Mouse (Mus musculus): ENCODE measurements around the gene Trnp1. TPM values are rescaled to one million over a fixed set of nuclear protein-coding genes. Genes with fewer than 3 reads are reported as not detected.

The Trnp1 gene
- total and polyA plus RNA-seq, 2 experiments from 2014 or later = 15.2 to 52.2 TPM

DNA sequence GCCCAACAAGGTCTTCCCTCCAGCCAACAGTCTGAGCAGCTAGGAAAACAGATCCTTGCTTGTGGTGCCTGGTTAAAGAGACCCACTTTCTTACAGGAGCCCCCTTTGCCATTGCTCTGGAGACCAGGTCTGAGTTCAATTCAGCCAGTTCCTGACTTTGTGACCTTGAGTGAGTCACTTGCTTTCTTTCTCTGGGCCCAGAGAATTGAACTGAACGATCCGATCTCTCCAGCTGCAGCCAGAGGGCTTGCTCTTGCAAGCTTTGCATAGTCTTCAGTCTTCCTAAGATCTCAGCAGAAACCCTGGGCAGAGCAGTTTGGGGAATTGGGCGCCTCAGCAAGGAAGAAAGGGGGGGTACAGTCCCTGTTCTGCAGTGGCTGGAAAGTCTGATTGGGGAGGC is 15.9 kb downstream of the Trnp1 start:
- no peaks in the 10 kb centered on the region for H3K36me3 ChIP-seq (ENCODE audit: insufficient read depth, low read length)
- ATAC-seq (ENCODE audit: low FRiP score) = no peak
- no peak overlapping the region for H3K9ac ChIP-seq (replicated peaks; ENCODE audit: low read length, poor library complexity, severe bottlenecking)
- no peak overlapping the region for H3K27ac ChIP-seq (ENCODE audit: low read depth, low read length)
- H3K4me3 ChIP-seq (ENCODE audit: low read depth, low read length) = no peak overlapping the region
- H3K4me2 ChIP-seq (ENCODE audit: low read depth, low read length, poor library complexity, severe bottlenecking) = no peak overlapping the region
- peaks cover 21% of the 10 kb centered on the region for H3K27me3 ChIP-seq (ENCODE audit: insufficient read depth, low read length)
- no peak for TF ChIP-seq CTCF (IDR thresholded peaks at IDR 0.05)
- H3K4me1 ChIP-seq (ENCODE audit: insufficient read depth, low read length) = no peaks in the 10 kb centered on the region
- DNase-seq (ENCODE audit: low spot score) = no peak
- H3K9me3 ChIP-seq (ENCODE audit: low read length) = no peaks in the 10 kb centered on the region
- WGBS = 77% methylated on average over 3 of the region's 3 CpGs

- DNase-seq (ENCODE audit: low spot score) (no peak), ATAC-seq (ENCODE audit: low FRiP score) (no peak)
- no peak overlapping the region for H3K4me2 ChIP-seq (ENCODE audit: low read depth, low read length, poor library complexity, severe bottlenecking)
- H3K36me3 ChIP-seq (ENCODE audit: insufficient read depth, low read length) = no peaks in the 10 kb centered on the region
- 33% methylated on average over 4 of the region's 4 CpGs for WGBS
- H3K9ac ChIP-seq (replicated peaks; ENCODE audit: low read length, poor library complexity, severe bottlenecking) = no peak overlapping the region
- H3K27ac ChIP-seq (ENCODE audit: low read depth, low read length) = no peak overlapping the region
- no peak overlapping the region for H3K4me3 ChIP-seq (ENCODE audit: low read depth, low read length)
- no peak for TF ChIP-seq CTCF (IDR thresholded peaks at IDR 0.05)
- H3K27me3 ChIP-seq (ENCODE audit: insufficient read depth, low read length) = peaks cover 24% of the 10 kb centered on the region
- no peaks in the 10 kb centered on the region for H3K4me1 ChIP-seq (ENCODE audit: insufficient read depth, low read length)
- H3K9me3 ChIP-seq (ENCODE audit: low read length) = no peaks in the 10 kb centered on the region
Observed at GRCm38 (mm10) chr4:133481488-133481887, 16.9 kb downstream of the Trnp1 start.

DNA sequence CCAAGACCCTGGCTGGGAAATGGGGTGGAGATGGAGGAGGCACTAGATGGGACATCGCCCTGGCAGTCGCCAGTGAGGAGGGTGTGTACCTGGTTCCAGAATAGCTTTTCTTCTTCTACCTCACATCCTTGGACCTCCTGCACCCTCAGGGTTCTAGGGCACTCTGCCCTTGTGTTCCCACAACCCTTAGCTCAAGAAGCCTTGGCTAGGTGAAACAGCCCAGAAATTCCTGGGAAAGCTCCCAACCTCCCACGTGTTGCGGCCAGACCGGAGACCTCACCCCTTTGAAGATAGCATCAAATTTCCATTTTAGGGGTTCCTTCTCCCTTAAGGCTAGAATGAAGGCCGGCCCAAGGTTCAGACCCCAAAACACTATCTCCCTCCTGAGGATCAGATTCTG is 17.6 kb downstream of the Trnp1 start:
- TF ChIP-seq CTCF (IDR thresholded peaks at IDR 0.05) = no peak
- no peak overlapping the region for H3K4me2 ChIP-seq (ENCODE audit: low read depth, low read length, poor library complexity, severe bottlenecking)
- no peak overlapping the region for H3K4me3 ChIP-seq (ENCODE audit: low read depth, low read length)
- H3K4me1 ChIP-seq (ENCODE audit: insufficient read depth, low read length) = no peaks in the 10 kb centered on the region
- 52% methylated on average over 6 of the region's 6 CpGs for WGBS
- no peaks in the 10 kb centered on the region for H3K36me3 ChIP-seq (ENCODE audit: insufficient read depth, low read length)
- H3K27ac ChIP-seq (ENCODE audit: low read depth, low read length) = no peak overlapping the region
- no peak for DNase-seq (ENCODE audit: low spot score)
- no peaks in the 10 kb centered on the region for H3K9me3 ChIP-seq (ENCODE audit: low read length)
- peaks cover 24% of the 10 kb centered on the region for H3K27me3 ChIP-seq (ENCODE audit: insufficient read depth, low read length)
- no peak for ATAC-seq (ENCODE audit: low FRiP score)
- H3K9ac ChIP-seq (replicated peaks; ENCODE audit: low read length, poor library complexity, severe bottlenecking) = no peak overlapping the region

GRCm38 (mm10) chr4:133480185-133480537 is 18.2 kb downstream of the Trnp1 start:
- WGBS = 3% methylated on average over 34 of the region's 34 CpGs
- H3K27me3 ChIP-seq (ENCODE audit: insufficient read depth, low read length) = peaks cover 24% of the 10 kb centered on the region
- no peaks in the 10 kb centered on the region for H3K36me3 ChIP-seq (ENCODE audit: insufficient read depth, low read length)
- no peaks in the 10 kb centered on the region for H3K4me1 ChIP-seq (ENCODE audit: insufficient read depth, low read length)
- H3K27ac ChIP-seq (ENCODE audit: low read depth, low read length) = no peak overlapping the region
- DNase-seq (ENCODE audit: low spot score) (no peak), ATAC-seq (ENCODE audit: low FRiP score) (no peak)
- TF ChIP-seq CTCF (IDR thresholded peaks at IDR 0.05) = no peak
- peak overlapping the region; percentile 38 for H3K4me3 ChIP-seq (ENCODE audit: low read depth, low read length)
- peak overlapping the region; percentile 50 for H3K4me2 ChIP-seq (ENCODE audit: low read depth, low read length, poor library complexity, severe bottlenecking)
- H3K9me3 ChIP-seq (ENCODE audit: low read length) = no peaks in the 10 kb centered on the region
- no peak overlapping the region for H3K9ac ChIP-seq (replicated peaks; ENCODE audit: low read length, poor library complexity, severe bottlenecking)

DNA sequence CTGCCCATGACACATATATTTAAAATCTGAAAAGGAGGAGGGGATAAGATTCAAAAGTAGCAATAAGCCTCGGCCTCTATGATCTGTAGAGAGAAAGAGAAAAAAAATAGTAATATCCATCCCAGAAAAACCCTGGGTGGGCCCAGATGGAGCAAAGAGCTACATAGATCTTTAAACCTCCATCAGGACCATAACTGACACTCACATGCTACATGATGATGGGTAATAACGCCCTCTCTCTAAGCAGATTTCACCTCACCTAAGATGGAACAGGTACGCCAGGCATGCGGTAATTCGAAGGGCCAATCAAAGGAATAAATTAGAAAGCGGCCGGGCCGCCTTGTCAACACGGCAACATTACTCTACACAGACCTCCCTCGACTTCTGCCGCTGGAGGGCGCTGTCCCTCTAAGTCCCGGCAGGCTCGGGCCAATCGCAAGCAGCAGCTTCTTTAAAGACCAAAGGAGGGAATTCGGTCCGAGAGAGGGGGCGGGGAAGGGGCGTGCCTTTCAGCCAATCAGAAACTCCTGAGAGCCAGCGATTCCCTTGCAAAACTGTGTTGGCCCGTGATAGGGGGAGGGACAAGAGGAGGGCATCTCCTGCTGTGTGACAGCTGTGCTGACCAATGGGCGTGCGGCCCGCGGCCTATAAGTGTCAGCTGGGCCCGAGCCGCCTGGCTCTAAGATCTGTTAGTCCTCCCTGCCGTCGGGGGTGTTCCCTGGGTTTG is 18.7 kb downstream of the Trnp1 start, which contains the start of gene Tent5b:
Tent5b (plus strand) TSS at position 675 of the 727 bp plus-strand sequence.
- Histone ChIP-seq H3K27me3 (ENCODE audit: insufficient read depth, low read length) (peaks cover 24% of the 10 kb centered on the region), H3K27ac (ENCODE audit: low read depth, low read length) (no peak within 1 kb of the TSS), H3K4me3 (ENCODE audit: low read depth, low read length) (peak within 1 kb of the TSS; percentile 38), H3K9ac (replicated peaks; ENCODE audit: low read length, poor library complexity, severe bottlenecking) (no peak within 1 kb of the TSS), H3K4me2 (ENCODE audit: low read depth, low read length, poor library complexity, severe bottlenecking) (peak within 1 kb of the TSS; percentile 50), H3K9me3 (ENCODE audit: low read length) (no peaks in the 10 kb centered on the region), H3K4me1 (ENCODE audit: insufficient read depth, low read length) (no peaks in the 10 kb centered on the region), H3K36me3 (ENCODE audit: insufficient read depth, low read length) (no peaks in the 10 kb centered on the region)
- peak; percentile 97 for ATAC-seq (ENCODE audit: low FRiP score)
- 3% methylated on average over 29 of the region's 29 CpGs for WGBS
- DNase-seq (ENCODE audit: low spot score) = peak; percentile 99
- TF ChIP-seq CTCF (IDR thresholded peaks at IDR 0.05) = peak; percentile 94

GRCm38 (mm10) chr4:133473833-133474232 is 24.5 kb downstream of the Trnp1 start:
- WGBS = 68% methylated on average over 2 of the region's 2 CpGs
- H3K27ac ChIP-seq (ENCODE audit: low read depth, low read length) = no peak overlapping the region
- H3K27me3 ChIP-seq (ENCODE audit: insufficient read depth, low read length) = peaks cover 13% of the 10 kb centered on the region
- peak; percentile 36 for TF ChIP-seq CTCF (IDR thresholded peaks at IDR 0.05)
- no peaks in the 10 kb centered on the region for H3K9me3 ChIP-seq (ENCODE audit: low read length)
- no peak for DNase-seq (ENCODE audit: low spot score)
- H3K4me3 ChIP-seq (ENCODE audit: low read depth, low read length) = no peak overlapping the region
- H3K4me1 ChIP-seq (ENCODE audit: insufficient read depth, low read length) = 0 out of 2 replicates have a peak, but pooled peaks cover 4% of the 10 kb centered on the region
- ATAC-seq (ENCODE audit: low FRiP score) = no peak
- H3K9ac ChIP-seq (replicated peaks; ENCODE audit: low read length, poor library complexity, severe bottlenecking) = no peak overlapping the region
- H3K4me2 ChIP-seq (ENCODE audit: low read depth, low read length, poor library complexity, severe bottlenecking) = no peak overlapping the region
- H3K36me3 ChIP-seq (ENCODE audit: insufficient read depth, low read length) = no peaks in the 10 kb centered on the region
